Mouse (Mus musculus) intestine, embryonic 15.5 days (tissue): ENCODE results near the gene Kctd3. TPM values are rescaled to one million over a fixed set of nuclear protein-coding genes. Genes with fewer than 3 reads are reported as not detected.

Experiments used
- ATAC-seq: fragments of 200-750 bp; cut with Nextera tagmentation; 2 replicates; pipeline ENCODE4 v1.8.0; 2017; ENCODE audit warnings: moderate TSS enrichment, moderate library complexity
- H3K27ac ChIP-seq: fragments of 300-500 bp; sonication (generic); 2 replicates; pipeline ENCODE4 v1.5.1; 2015; ENCODE audit warnings: mild to moderate bottlenecking, inconsistent platforms
- H3K27me3 ChIP-seq: fragments of 300-500 bp; sonication (generic); replicated peaks from 2 replicates; pipeline ENCODE4 v1.6.1; 2015; ENCODE audit warnings: inconsistent platforms
- H3K36me3 ChIP-seq: fragments of 300-500 bp; sonication (generic); 2 replicates; pipeline ENCODE4 v1.6.1; 2015; ENCODE audit warnings: inconsistent platforms
- H3K4me1 ChIP-seq: fragments of 300-500 bp; sonication (generic); replicated peaks from 2 replicates; pipeline ENCODE4 v1.6.1; 2015; ENCODE audit warnings: inconsistent platforms
- H3K4me2 ChIP-seq: fragments of 300-500 bp; sonication (generic); replicated peaks from 2 replicates; pipeline ENCODE4 v1.6.1; 2015; ENCODE audit warnings: mild to moderate bottlenecking, inconsistent platforms
- H3K4me3 ChIP-seq: fragments of 300-500 bp; sonication (generic); replicated peaks from 2 replicates; pipeline ENCODE4 v1.5.1; 2015; ENCODE audit warnings: inconsistent platforms
- H3K9ac ChIP-seq: fragments of 300-500 bp; sonication (generic); 2 replicates; pipeline ENCODE4 v1.6.1; 2015; ENCODE audit warnings: inconsistent platforms
- H3K9me3 ChIP-seq: fragments of 300-500 bp; sonication (generic); 2 replicates; pipeline ENCODE4 v1.6.1; 2016; ENCODE audit warnings: inconsistent platforms
- WGBS: fragments of 180-500 bp; shearing (Covaris S2); methylation state at CpG from one replicate; pipeline ENCODE4 v1.1.7; 2015; 5-methylcytosine and 5-hydroxymethylcytosine counted together
- polyA plus RNA-seq: library from polyadenylated mRNA; unstranded; fragments of >200 nt; fragmentation: Nextera tagmentation; extraction: Ambion mirVana; gene quantifications from 2 replicates; pipeline ENCODE4 v1.2.1, GENCODE M21; 2015

Gene Kctd3
- polyA plus RNA-seq = 25.7 and 25.9 TPM in 2 replicates

- WGBS = under 1% methylated on average over 74 of the region's 74 CpGs
- Histone ChIP-seq H3K9me3 (no peaks in the 10 kb centered on the region), H3K4me2 (peak within 1 kb of the TSS; percentile 86), H3K4me1 (peaks cover 17% of the 10 kb centered on the region), H3K4me3 (peak within 1 kb of the TSS; percentile 95), H3K27me3 (no peaks in the 10 kb centered on the region), H3K27ac (peak within 1 kb of the TSS; percentile 51; the same call in 1 of the 2 replicates), H3K9ac (peak within 1 kb of the TSS; percentile 97), H3K36me3 (no peaks in the 10 kb centered on the region)
- ATAC-seq = peak; percentile 90
These were observed at the start of gene Kctd3 for GRCm38 (mm10) chr1:189007239-189007979. TSS of gene Kctd3 (minus strand) at chr1:189007841.

DNA sequence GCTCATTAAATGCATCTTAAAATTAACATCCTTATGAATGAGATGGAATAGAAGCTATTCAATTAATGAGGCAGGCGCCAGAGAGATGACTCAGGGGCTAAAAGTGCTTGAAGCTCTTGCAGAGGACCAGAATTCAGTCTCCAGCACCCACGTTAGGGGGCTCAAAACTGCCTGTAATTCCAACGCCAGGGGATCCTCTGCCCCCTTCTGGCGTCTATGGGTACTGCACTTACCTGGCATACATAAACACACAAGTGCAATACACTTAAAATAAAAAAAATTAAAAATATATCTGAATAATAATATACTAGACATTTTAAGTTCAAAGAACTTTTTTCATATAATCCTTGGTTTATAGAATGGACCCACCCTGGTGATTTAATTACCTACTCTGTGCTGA lies 49.8 kb upstream of the Kctd3 start:
- WGBS = 67% methylated on average over 4 of the region's 4 CpGs
- Histone ChIP-seq H3K27ac (no peak overlapping the region), H3K9me3 (no peaks in the 10 kb centered on the region), H3K27me3 (no peaks in the 10 kb centered on the region), H3K9ac (no peak overlapping the region), H3K4me3 (no peak overlapping the region), H3K4me2 (no peak overlapping the region), H3K36me3 (no peaks in the 10 kb centered on the region), H3K4me1 (no peaks in the 10 kb centered on the region)
- ATAC-seq = no peak

GRCm38 (mm10) chr1:189055933-189056332 lies 48.3 kb upstream of the Kctd3 start:
- no peaks in the 10 kb centered on the region for H3K36me3 ChIP-seq

GRCm38 (mm10) chr1:189054941-189055551 lies 47.4 kb upstream of the Kctd3 start:
- Histone ChIP-seq H3K4me2 (no peak overlapping the region), H3K4me1 (no peaks in the 10 kb centered on the region), H3K36me3 (no peaks in the 10 kb centered on the region), H3K4me3 (no peak overlapping the region), H3K9ac (no peak overlapping the region), H3K27ac (no peak overlapping the region), H3K27me3 (no peaks in the 10 kb centered on the region), H3K9me3 (no peaks in the 10 kb centered on the region)
- WGBS = 80% methylated on average over 8 of the region's 8 CpGs
- ATAC-seq = no peak

More at GRCm38 (mm10) chr1:189055933-189056332, 48.3 kb upstream of the Kctd3 start:
- ATAC-seq = peak; percentile 51; the same call in 1 of the 2 replicates
- Histone ChIP-seq H3K9me3 (no peaks in the 10 kb centered on the region), H3K9ac (no peak overlapping the region), H3K4me2 (no peak overlapping the region), H3K27ac (no peak overlapping the region), H3K27me3 (no peaks in the 10 kb centered on the region), H3K4me1 (no peaks in the 10 kb centered on the region), H3K4me3 (no peak overlapping the region)
- WGBS = 47% methylated on average over 2 of the region's 2 CpGs

DNA sequence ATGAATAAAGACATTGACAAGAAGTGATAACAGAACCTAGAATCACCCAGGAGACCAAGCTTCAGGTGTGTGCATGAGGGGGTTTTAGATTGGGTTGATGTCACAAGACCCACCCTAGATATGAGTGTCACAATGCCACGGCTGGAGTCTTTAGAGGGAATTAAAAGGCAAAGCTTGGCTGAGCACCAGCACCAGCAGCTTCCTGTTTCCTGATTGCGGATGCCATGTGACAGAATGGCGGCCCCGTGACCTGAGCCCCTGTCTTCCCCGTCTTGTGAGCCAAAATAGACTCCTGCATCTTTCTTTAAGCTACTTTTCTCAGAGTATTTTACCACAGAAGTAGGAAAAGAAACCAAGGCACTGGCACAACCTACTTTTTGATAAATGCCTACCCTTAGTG lies 46.5 kb upstream of the Kctd3 start:
- no peak overlapping the region for H3K9ac ChIP-seq
- H3K27me3 ChIP-seq = no peaks in the 10 kb centered on the region
- no peak overlapping the region for H3K4me3 ChIP-seq
- no peaks in the 10 kb centered on the region for H3K9me3 ChIP-seq
- WGBS = 85% methylated on average over 5 of the region's 5 CpGs
- no peak for ATAC-seq
- H3K4me1 ChIP-seq = no peaks in the 10 kb centered on the region
- H3K27ac ChIP-seq = no peak overlapping the region
- H3K36me3 ChIP-seq = no peaks in the 10 kb centered on the region
- H3K4me2 ChIP-seq = no peak overlapping the region

- no peaks in the 10 kb centered on the region for H3K27me3 ChIP-seq
- no peaks in the 10 kb centered on the region for H3K9me3 ChIP-seq
- H3K27ac ChIP-seq = no peak overlapping the region
- no peaks in the 10 kb centered on the region for H3K36me3 ChIP-seq
- no peak overlapping the region for H3K9ac ChIP-seq
- H3K4me2 ChIP-seq = no peak overlapping the region
- WGBS = 84% methylated on average over 4 of the region's 4 CpGs
- no peak overlapping the region for H3K4me3 ChIP-seq
- no peaks in the 10 kb centered on the region for H3K4me1 ChIP-seq
- ATAC-seq = no peak
These were observed 44.5 kb upstream of the Kctd3 start for GRCm38 (mm10) chr1:189052189-189052588.

GRCm38 (mm10) chr1:189050122-189050521 lies 42.5 kb upstream of the Kctd3 start:
- H3K4me3 ChIP-seq = no peak overlapping the region
- WGBS = 33% methylated on average over 3 of the region's 3 CpGs
- no peaks in the 10 kb centered on the region for H3K36me3 ChIP-seq
- no peak overlapping the region for H3K27ac ChIP-seq
- H3K27me3 ChIP-seq = no peaks in the 10 kb centered on the region
- no peaks in the 10 kb centered on the region for H3K9me3 ChIP-seq
- ATAC-seq = peak; percentile 69
- no peak overlapping the region for H3K9ac ChIP-seq
- no peak overlapping the region for H3K4me2 ChIP-seq
- no peaks in the 10 kb centered on the region for H3K4me1 ChIP-seq

GRCm38 (mm10) chr1:189048331-189048730 lies 40.7 kb upstream of the Kctd3 start:
- WGBS = 75% methylated on average over 2 of the region's 2 CpGs

GRCm38 (mm10) chr1:189047918-189048317 lies 40.3 kb upstream of the Kctd3 start:
- Histone ChIP-seq H3K4me3 (no peak overlapping the region), H3K9me3 (no peaks in the 10 kb centered on the region), H3K27me3 (no peaks in the 10 kb centered on the region), H3K4me1 (no peaks in the 10 kb centered on the region), H3K36me3 (no peaks in the 10 kb centered on the region), H3K9ac (no peak overlapping the region), H3K4me2 (no peak overlapping the region), H3K27ac (no peak overlapping the region)
- ATAC-seq = no peak
- 47% methylated on average over 3 of the region's 3 CpGs for WGBS

More at GRCm38 (mm10) chr1:189048331-189048730, 40.7 kb upstream of the Kctd3 start:
- no peak overlapping the region for H3K27ac ChIP-seq
- no peak overlapping the region for H3K9ac ChIP-seq
- H3K9me3 ChIP-seq = no peaks in the 10 kb centered on the region
- no peak for ATAC-seq
- no peak overlapping the region for H3K4me3 ChIP-seq
- no peaks in the 10 kb centered on the region for H3K4me1 ChIP-seq
- no peak overlapping the region for H3K4me2 ChIP-seq
- no peaks in the 10 kb centered on the region for H3K27me3 ChIP-seq
- H3K36me3 ChIP-seq = no peaks in the 10 kb centered on the region

DNA sequence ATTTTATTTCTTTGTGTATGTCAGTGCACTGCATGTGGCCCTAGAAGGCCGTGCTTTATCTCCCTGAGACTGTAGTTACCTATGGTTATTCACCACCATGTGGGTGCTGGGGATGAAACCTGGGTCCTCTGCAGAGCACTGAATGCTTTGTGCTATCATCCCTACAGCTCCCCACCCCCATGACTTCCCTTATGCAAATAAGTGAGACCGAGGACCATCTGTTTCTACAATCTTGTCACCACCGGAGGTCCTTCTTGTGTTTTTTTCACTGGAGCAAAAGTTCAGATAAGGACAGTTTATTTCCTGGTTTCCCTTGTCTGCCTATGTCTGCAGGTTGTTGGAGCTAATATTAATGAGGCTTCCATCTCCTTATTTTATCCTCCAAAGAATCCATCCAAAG lies 39.2 kb upstream of the Kctd3 start:
- 64% methylated on average over 3 of the region's 3 CpGs for WGBS
- H3K4me1 ChIP-seq = no peaks in the 10 kb centered on the region
- H3K27me3 ChIP-seq = no peaks in the 10 kb centered on the region
- H3K27ac ChIP-seq = no peak overlapping the region
- H3K9me3 ChIP-seq = no peaks in the 10 kb centered on the region
- no peak overlapping the region for H3K9ac ChIP-seq
- H3K4me2 ChIP-seq = no peak overlapping the region
- no peak overlapping the region for H3K4me3 ChIP-seq
- no peak for ATAC-seq
- H3K36me3 ChIP-seq = no peaks in the 10 kb centered on the region

GRCm38 (mm10) chr1:189046301-189046700 lies 38.7 kb upstream of the Kctd3 start:
- no peak for ATAC-seq
- no peak overlapping the region for H3K9ac ChIP-seq

DNA sequence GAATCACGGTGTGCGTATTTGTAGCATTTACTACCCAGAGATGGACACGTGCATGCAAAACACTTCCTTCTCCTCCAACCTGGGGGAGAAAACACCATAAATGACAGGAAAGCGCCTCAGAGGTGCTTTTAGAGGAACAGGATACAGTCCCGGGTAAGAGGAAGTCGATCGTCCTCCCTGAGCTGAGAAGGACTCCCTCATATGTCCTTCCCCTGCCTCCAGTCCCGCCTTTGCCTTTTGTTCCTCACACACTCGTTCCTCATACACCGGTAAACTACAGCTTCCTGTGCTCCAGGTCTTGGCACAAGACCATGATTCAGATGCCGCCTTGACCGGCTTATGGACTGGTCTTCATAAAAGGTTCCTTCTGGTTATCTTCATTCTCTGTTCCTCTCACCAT lies 33.6 kb upstream of the Kctd3 start:
- Histone ChIP-seq H3K27me3 (no peaks in the 10 kb centered on the region), H3K4me3 (no peak overlapping the region), H3K27ac (no peak overlapping the region), H3K9me3 (no peaks in the 10 kb centered on the region), H3K9ac (no peak overlapping the region), H3K4me1 (no peaks in the 10 kb centered on the region), H3K4me2 (no peak overlapping the region), H3K36me3 (no peaks in the 10 kb centered on the region)
- 64% methylated on average over 12 of the region's 12 CpGs for WGBS
- ATAC-seq = no peak

More at GRCm38 (mm10) chr1:189046301-189046700, 38.7 kb upstream of the Kctd3 start:
- no peak overlapping the region for H3K4me2 ChIP-seq
- no peaks in the 10 kb centered on the region for H3K36me3 ChIP-seq
- no peak overlapping the region for H3K4me3 ChIP-seq
- no peaks in the 10 kb centered on the region for H3K27me3 ChIP-seq
- no peaks in the 10 kb centered on the region for H3K9me3 ChIP-seq
- no peak overlapping the region for H3K27ac ChIP-seq
- WGBS = 82% methylated on average over 3 of the region's 3 CpGs
- H3K4me1 ChIP-seq = no peaks in the 10 kb centered on the region

DNA sequence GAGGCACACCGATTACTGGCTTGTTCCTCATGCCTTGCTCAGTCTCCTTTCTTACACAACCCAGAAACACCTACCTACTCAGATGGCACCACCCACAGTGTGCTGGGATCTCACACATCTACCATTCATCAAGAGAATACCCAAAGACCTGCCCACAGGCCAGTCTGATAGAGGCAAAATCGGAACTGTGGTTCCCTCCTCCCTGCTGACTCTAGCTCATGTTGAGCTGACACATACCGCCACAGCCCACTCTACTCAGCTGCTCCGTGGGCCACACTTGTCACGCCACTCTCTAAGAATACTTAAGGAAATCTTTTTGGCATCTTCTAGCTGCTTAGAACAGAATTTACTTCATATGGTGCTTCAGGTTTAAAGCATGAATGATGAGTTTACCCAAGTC lies 31.7 kb upstream of the Kctd3 start:
- Histone ChIP-seq H3K27ac (no peak overlapping the region), H3K27me3 (no peaks in the 10 kb centered on the region), H3K36me3 (no peaks in the 10 kb centered on the region), H3K9me3 (no peaks in the 10 kb centered on the region), H3K4me3 (no peak overlapping the region), H3K9ac (no peak overlapping the region), H3K4me1 (no peaks in the 10 kb centered on the region), H3K4me2 (no peak overlapping the region)
- 92% methylated on average over 5 of the region's 5 CpGs for WGBS
- no peak for ATAC-seq
